Mouse (Mus musculus) hematopoietic stem cell, adult 5-6 weeks (primary cell): Measurements from ENCODE around the gene Adcy9. TPM values are rescaled to one million over a fixed set of nuclear protein-coding genes. Genes with fewer than 3 reads are reported as not detected.
"Not testable (repeated sequence)": the region's sequence is repeated elsewhere in the genome, so short reads cannot be mapped to it uniquely, and the experiment has no call there.

Experiments
- ATAC-seq, 2 experiments: fragments of 125-278 bp in 1 of 2; replicated peaks in 1 of 2; 2 replicates each; pipeline ENCODE4 v1.8.0; 2016 to 2017; ENCODE audit warnings: inconsistent platforms in 2 of 2, mild to moderate bottlenecking in 2 of 2, moderate number of reproducible peaks in 2 of 2, low read depth in 1 of 2, moderate TSS enrichment in 1 of 2; ENCODE audit not compliant: low FRiP score in 2 of 2, poor library complexity in 2 of 2, severe bottlenecking in 2 of 2, insufficient read depth in 1 of 2, low TSS enrichment in 1 of 2
- total RNA-seq: library from RNA; stranded (forward); fragments of 172-1452, 232-1000 nt; gene quantifications from 2 replicates; pipeline ENCODE4 v1.2.3, GENCODE M21; 2017

Gene Adcy9
- total RNA-seq, 1 experiment from 2014 or later: 13.1 TPM

GRCm38 (mm10) chr16:4267857-4268666 lies 152.2 kb downstream of the Adcy9 start:
- ATAC-seq: peak; percentile 86 to 90

GRCm38 (mm10) chr16:4267453-4267852 lies 152.8 kb downstream of the Adcy9 start:
- ATAC-seq: no peak

- ATAC-seq: no peak
These were observed 154.9 kb downstream of the Adcy9 start for GRCm38 (mm10) chr16:4265351-4265750.

DNA sequence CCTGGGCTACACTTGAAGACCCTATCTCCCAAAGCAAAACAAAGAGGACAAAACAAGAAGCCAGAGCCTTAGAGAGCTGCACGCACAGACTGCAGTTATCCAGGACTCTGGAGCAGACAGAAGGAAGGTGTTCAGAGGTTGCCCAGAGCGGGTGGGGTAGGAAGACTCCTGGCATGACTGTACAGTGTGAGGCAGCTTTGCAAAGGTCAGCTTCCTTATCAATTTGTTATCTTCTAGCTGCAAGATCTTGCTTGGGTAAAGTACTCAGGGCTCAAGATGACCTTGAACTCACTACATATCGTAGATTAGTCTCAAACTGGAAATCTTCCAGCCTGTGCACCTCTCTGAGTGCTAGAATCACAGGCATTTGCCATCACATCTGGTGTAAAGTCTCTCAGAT lies 156.8 kb downstream of the Adcy9 start:
- no peak for ATAC-seq

DNA sequence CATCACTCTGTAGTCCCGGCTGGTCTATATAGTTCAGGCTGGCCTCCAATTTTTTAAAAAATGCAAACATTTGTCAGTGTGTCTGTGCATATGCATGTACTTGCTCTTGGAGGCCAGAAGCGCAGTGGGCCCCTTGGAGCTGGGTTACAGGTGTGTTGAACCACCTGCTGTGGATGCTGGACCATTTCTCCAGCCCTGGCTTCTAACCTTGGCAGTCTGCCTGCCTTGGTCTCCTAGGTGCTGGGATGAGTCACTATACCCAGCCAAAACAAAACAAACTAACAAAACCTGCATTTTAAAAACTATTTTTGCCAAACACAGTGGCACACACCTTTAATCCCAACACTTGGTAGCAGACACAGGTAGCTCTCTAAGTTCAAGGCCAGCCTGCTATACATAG lies 162.8 kb downstream of the Adcy9 start:
- no peak for ATAC-seq

- no peak for ATAC-seq
These were observed 171.5 kb downstream of the Adcy9 start for GRCm38 (mm10) chr16:4248791-4249190.

DNA sequence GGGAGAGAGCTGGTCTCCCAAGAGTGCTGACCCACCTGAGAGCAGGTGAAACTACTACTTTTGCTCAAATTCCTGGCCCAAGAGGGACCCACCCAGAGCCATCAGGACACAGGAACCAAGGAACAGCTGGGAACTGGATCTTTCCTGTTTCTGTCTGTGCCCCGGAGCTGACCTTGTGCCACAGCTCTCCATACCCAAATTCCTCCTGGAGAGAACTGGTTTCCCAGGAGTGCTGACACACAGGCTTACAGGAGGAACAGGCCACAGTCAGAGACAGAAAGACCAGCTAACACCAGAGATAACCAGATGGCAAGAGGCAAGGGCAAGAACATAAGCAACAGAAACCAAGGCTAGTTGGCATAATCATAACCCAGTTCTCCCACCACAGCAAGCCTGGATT lies 175.1 kb downstream of the Adcy9 start:
- ATAC-seq: not testable (repeated sequence)

Other genes starting within 250 kb of the Adcy9 start
- gene Crebbp, start 206.5 kb downstream of the Adcy9 start, total RNA-seq: 25.2 and 64.3 TPM in 2 replicates
- gene Srl, start 121.3 kb upstream of the Adcy9 start, total RNA-seq: 21.6 and 34.5 TPM in 2 replicates
- gene Tfap4, start 139.4 kb upstream of the Adcy9 start, total RNA-seq: 49.7 and 59.2 TPM in 2 replicates
- gene Glis2, start 174.2 kb upstream of the Adcy9 start, total RNA-seq: 1.7 and 4.3 TPM in 2 replicates
- gene Pam16, start 204.5 kb upstream of the Adcy9 start, total RNA-seq: 37.6 and 53.7 TPM in 2 replicates
- 0.89 and 1.8 TPM in 2 replicates for gene Vasn, start 219.4 kb upstream of the Adcy9 start, total RNA-seq
- gene Dnaja3, start 219.5 kb upstream of the Adcy9 start, total RNA-seq: 55.2 and 76.0 TPM in 2 replicates